Mouse (Mus musculus): Measurements from ENCODE around the gene Olfr469.

- TF ChIP-seq MAX (IDR thresholded peaks at IDR 0.05; ENCODE audit: low read depth) (no peak), E2F4 (IDR thresholded peaks at IDR 0.05; ENCODE audit: insufficient read depth) (no peak), TCF12 (IDR thresholded peaks at IDR 0.05; ENCODE audit: insufficient read depth, poor library complexity, severe bottlenecking) (no peak), POLR2A (IDR thresholded peaks at IDR 0.05; ENCODE audit: insufficient read length, low read depth) (no peak), CEBPB (IDR thresholded peaks at IDR 0.05; ENCODE audit: insufficient read depth, poor library complexity, severe bottlenecking) (no peak), USF1 (IDR thresholded peaks at IDR 0.05; ENCODE audit: low read depth) (no peak), TCF3 (IDR thresholded peaks at IDR 0.05; ENCODE audit: insufficient read length, low read depth) (no peak), POLR2AphosphoS2 (IDR thresholded peaks at IDR 0.05; ENCODE audit: insufficient read length, low read depth) (no peak), MYOD1 (IDR thresholded peaks at IDR 0.05; ENCODE audit: control insufficient read depth in 1 of 3, insufficient read length in 2 of 3, low read depth in 2 of 3) (no peak)
Measured at GRCm38 (mm10) chr7:107770812-107771211, 54.5 kb downstream of the Olfr469 start.

Data from myocyte (in vitro differentiated cells).